Mouse (Mus musculus): ENCODE measurements around the gene N4bp2l1. TPM values are rescaled to one million over a fixed set of nuclear protein-coding genes. Genes with fewer than 3 reads are reported as not detected.
"Not testable (repeated sequence)": the region's sequence is repeated elsewhere in the genome, so short reads cannot be mapped to it uniquely, and the experiment has no call there.

The N4bp2l1 gene
- 1 to 10 TPM; 2.9 to 5.8 (median 3.2) TPM for total RNA-seq (2022)

GRCm38 (mm10) chr5:150597088-150597487, at the start of gene N4bp2l1:
Gene N4bp2l1 (minus strand): TSS chr5:150597188.
- DNase-seq (ENCODE audit: low spot score): no peak

GRCm38 (mm10) chr5:150644926-150645325, 47.9 kb upstream of the N4bp2l1 start:
- DNase-seq (ENCODE audit: low spot score): no peak

DNA sequence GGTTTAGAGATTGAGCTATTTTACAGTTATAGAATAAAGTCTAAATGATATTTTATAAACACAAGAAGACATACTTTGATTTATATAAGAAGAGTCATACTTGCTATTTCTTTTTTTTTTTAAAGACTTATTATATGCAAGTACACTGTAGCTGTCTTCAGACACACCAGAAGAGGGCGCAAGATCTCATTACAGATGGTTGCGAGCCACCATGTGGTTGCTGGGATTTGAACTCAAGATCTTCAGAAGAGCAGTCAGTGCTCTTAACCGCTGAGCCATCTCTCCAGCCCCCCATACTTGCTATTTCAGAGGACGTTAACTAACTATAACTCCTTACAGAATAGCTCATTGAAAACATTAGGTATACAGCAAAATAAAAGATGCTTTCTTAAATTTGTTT, 46.4 kb upstream of the N4bp2l1 start:
- not testable (repeated sequence) for DNase-seq (ENCODE audit: low spot score)

DNA sequence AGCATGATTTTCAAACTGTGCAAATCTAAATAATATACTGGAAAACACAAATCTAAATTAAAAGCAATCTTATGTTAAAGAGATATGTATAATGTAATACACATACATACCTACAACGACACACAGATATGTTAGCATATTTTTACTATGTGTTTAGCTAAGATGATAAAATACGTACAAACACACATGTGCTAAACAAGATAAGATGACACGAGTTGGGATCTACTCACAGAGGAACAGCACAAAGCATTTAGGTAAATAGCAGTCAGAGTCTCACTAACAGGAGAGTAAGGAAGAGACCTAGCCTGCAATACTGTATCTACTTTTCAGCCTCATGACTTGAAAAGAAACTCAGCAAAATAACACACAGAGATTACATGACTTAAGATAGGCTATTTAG, 44.5 kb upstream of the N4bp2l1 start:
- DNase-seq (ENCODE audit: low spot score): no peak

- DNase-seq (ENCODE audit: low spot score): no peak
These were observed 32.7 kb upstream of the N4bp2l1 start for GRCm38 (mm10) chr5:150629692-150630091.

DNA sequence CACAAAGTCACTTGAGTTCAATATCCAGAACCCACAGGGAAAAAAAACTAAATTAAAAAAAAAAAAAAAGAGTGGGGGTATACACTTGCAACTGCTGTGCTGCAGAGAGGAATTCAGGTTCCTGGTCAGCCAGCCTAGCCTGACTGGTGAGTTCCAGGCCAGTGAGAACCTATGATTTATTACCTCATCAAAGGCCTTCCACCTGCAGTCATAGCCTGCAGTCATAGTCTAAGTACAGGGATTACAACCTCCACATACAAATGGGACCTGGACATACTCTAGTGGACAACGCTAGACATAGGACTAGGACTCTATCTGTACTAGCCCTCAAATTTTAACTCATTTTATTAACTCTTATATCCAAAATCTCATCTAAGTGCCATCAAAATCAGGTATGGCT, 32.3 kb upstream of the N4bp2l1 start:
- no peak for DNase-seq (ENCODE audit: low spot score)

DNA sequence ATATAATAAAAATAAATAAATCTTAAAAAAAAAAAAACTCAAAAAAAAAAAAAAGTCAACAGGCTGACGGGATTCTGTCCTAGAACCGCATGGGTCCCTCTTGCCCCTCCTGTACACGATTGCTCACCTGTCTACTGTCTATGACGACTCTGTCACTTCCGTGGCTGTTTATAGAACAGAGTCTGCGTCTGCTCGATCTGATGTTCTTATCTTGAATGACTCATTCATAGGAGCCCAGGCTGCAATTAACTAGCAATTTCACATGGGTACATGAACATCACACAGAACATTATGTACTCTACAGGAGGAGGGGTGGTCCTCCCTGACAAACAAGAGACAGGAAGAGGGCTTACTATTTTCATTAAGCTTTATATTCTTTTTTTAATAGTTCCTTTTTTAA, 28.5 kb upstream of the N4bp2l1 start:
- DNase-seq (ENCODE audit: low spot score): no peak

DNA sequence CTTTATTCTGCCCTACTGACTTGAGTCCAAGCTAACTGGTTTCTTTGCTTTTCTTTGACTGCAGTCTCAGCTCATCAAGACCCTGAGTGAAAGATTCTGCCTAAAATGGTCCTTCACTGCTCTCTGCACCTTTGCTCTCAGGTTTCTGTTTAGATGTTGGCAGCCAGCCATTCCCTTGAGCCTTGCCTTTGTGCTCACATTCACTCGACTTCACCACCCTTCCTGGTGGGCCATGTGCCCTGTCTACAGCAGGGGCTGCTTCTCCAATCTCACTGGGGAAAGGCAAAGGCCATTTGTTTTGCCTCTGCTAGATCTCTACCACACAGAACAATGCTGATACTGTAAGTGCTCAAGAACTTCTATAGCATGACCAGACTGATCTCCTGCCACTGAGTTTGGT, 25.8 kb upstream of the N4bp2l1 start:
- no peak for DNase-seq (ENCODE audit: low spot score)

DNA sequence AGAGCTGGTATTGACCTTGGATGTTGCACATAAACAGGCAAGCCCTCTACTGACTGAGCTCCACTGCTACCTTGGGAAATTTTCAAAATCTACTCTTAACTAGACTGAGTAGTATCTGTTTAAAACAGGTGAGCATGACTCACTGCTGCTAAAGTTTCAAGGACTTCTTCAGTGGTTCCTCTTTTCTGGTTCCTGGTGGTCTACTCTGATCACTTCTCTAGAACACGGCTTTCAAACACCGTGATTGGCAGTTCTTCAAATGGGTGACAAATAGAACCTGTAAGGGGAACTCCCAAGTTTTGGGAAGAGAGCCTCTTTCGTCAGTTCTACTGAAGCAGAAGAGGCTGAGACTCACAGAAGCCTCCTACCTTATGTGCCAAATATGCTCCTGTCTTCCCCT, 24.6 kb upstream of the N4bp2l1 start:
- DNase-seq (ENCODE audit: low spot score): no peak

DNA sequence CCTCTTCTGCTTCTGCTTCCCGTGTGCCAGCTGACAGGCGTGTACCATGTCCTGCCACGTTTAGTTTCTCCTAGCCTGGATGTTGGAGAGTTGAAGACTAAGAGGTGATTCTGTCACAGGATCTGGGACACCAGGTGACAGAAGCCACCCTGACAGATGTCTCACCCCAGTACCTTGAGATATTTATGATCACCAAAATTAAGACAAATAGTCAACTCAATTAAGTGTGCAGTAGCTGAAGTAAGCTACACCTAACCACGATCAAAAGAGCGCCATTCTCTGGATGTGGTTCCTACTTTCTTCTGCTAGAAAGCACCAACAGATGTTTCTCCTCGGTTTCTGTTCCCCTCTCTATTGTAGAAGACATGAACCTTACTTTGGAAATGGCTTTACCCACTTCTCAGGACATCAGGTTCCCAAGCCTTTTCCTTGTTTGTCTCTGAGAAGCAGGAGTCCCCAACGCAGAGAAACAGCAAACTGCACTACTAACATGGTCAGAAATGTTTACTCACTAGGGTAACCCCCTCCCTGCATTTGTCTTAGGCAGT, 23.7 kb upstream of the N4bp2l1 start:
- DNase-seq (ENCODE audit: low spot score): no peak

DNA sequence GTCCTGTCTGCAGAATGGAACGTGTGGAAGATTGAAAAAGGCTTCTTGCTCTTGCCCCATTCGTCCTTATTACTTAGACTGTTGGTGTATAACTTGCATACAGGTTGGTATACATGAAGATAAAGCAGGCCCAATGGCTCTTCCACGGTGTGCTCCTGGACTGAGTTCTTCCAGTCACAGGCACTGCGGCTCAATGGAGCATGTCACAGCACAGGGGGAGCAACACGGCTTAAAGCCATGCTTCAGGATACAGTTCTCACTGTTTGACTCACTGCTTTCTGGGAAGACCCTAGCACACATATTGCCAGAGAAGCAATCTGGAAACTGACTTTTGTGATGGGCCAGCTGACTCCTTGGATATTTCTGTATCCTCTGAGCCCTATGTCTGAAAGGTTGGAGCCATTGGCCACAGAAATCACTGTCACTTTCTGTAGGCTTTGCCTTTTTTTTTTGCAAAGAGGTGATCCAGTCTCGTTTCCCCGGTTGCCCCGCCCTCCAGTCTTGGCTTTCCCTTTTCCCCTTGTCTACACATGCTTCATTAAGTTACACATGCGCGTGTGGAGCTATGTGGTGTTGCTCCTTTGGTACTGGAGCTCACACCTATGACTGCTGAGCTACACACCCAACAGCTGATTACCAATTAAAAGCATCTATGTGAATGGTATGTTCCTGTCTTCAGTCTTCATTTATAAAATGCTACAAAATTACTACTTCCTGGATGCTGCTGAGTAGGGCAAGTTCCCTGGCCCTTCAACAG, 21.8 kb upstream of the N4bp2l1 start:
- no peak for DNase-seq (ENCODE audit: low spot score)

DNA sequence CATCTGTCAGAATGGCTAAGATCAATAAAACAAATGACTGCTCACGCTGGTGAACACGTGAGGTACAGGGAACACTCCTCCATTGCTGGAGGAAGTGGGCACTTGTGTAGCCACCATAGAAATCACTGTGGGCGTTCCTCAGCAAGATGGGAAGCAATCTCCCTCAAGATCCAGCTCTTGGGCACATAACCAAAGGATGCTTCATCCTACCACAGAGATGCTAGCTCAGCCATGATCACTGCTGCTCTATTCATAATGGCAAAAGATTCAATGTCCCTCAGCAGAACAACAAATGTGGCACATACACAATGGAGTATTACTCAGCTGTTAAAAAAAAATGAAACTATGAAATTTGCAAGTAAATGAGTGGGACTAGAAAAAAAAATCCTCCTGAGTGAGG, 19.7 kb upstream of the N4bp2l1 start:
- no peak for DNase-seq (ENCODE audit: low spot score)

DNA sequence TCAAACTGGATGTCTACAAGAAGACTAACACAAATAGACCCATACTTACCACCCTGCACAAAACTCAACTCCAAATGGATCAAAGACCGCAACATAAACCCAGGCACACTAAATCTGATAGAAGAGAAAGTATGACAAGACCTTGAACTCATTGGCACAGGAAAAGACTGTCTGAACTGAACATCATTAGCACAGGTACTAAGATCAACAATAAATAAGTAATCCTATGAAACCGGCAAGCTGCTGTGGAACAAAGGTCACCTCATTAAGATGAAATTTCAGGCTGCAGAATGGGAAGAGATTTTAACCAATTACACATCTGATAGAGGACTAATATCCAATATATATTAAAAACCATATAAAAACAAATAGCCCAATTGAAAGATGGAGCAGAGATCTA, 19.2 kb upstream of the N4bp2l1 start:
- no peak for DNase-seq (ENCODE audit: low spot score)

DNA sequence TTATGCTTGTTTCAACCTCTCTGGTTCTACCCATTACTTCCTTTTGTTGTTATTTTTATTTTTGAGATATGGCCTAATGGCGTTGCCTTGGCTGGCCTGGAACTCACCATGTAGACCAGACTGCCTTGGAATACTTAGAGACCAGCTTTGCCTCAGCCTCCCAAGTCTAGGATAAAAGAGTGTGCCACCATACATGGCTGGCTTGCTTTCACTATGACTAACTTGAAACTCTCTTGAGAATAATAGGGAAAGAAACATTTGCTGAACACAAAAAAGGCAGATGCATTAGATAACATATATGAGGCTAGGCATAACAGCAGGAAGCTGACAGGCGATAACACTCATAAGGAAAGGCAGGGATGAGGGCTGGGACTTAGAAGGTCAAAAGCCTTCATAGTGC, 17.1 kb upstream of the N4bp2l1 start:
- no peak for DNase-seq (ENCODE audit: low spot score)

GRCm38 (mm10) chr5:150611697-150612096, 14.7 kb upstream of the N4bp2l1 start:
- no peak for DNase-seq (ENCODE audit: low spot score)

DNA sequence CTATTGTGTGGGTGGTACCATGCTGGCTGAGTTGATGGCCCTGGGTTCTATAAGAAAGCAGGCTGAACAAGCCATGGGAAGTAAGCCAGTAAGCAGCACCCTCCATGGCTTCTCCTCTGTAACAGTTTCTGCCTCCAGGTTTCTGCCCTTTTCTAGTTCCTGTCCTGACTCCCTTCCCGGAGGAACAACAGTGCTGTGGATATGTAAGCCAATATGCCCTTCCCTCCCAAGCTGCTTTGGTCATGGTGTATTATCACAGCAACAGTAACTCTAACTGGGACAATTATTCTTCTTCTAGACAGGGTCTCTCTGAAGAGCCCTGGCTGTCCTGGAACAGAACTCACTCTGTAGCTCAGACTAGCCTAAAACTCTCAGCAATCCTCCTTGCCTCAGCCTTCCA, 14.1 kb upstream of the N4bp2l1 start:
- no peak for DNase-seq (ENCODE audit: low spot score)

- no peak for DNase-seq (ENCODE audit: low spot score)
These were observed 10.6 kb upstream of the N4bp2l1 start for GRCm38 (mm10) chr5:150607631-150608030.

DNA sequence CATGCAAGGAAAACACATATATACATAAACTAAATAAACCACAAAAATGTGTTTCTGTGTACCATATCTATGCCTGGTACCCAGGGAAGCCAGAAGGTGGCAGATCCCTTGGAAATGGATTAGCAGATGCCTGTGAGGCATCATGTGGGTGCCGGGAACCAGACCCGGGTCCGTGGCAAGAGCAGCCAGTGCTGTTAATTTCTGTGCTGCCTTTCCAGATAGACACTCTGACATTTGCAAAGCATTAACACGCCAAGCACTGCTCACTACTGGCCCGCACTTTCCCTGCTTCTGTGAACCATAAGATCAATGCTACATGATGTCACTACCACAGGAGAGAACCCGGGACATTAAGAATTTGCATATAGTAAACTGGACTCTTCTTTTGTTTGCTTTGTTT, 9.1 kb upstream of the N4bp2l1 start:
- no peak for DNase-seq (ENCODE audit: low spot score)

GRCm38 (mm10) chr5:150601441-150602230, 4.6 kb upstream of the N4bp2l1 start:
- DNase-seq (ENCODE audit: low spot score): no peak

GRCm38 (mm10) chr5:150600554-150601440, 3.8 kb upstream of the N4bp2l1 start:
- DNase-seq (ENCODE audit: low spot score): peak; percentile 17
